Mouse (Mus musculus): Measurements from ENCODE around the gene Arhgef2.

Gene Arhgef2

DNA sequence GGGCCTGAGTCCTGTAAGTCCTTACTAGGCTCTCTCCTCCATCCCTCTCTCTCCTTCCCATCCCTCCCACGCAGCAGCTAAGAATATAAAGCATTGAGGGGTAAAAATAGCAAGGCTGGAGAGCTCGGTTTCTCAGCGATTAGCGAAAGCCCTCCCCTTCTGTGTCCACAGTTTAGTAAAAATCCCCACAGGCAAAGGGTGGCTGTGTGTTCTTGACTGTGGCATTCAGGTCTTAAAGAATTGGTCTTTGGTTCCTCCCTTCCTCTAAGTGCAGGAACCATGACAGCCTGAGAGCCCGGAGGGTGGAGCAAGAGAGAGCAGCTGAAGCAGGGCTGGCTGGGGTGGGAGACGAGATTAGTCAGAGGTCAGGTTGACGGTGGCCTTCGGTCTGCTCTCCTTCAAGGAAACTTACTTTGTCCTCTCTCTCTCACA, 30.8 kb downstream of the Arhgef2 start:
- no peak for DNase-seq (ENCODE audit: extremely low read depth, insufficient read length, low spot score)

DNA sequence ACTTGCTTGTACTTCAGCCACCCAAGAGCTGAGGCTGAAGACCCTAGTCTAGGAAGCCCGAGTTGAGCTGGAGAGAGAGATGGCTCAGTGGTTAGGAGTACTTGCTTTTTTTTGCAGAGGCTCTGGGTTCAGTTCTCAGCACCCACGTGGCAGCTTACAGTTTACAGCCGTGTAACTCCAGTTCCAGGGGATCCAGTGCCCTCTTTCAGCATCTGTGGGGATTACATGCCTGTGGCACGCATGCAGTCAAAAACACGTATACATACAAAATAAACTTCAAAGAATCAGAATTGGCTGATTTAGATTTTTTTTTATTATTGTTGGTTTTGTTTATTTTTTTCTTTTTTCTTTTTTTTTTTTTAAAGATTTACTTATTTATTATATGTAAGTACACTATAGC, 31.4 kb downstream of the Arhgef2 start:
- DNase-seq (ENCODE audit: extremely low read depth, insufficient read length, low spot score) = no peak

DNA sequence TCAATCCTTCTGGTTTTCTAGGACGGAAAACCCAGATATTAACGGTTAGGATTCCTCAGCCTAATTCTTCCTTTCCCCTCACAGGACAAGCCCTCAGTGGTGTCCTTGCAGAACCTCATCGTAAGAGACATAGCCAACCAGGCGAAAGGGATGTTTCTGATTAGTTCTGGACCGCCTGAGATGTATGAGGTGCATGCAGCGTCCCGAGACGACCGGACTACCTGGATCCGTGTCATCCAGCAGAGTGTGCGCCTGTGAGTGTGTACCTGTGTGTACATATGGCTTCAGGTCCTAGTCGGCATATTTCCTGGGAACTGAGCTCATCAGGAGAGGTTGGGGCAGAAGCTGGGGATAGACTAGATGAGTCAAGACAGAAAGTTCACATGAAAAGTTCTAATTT, 33.5 kb downstream of the Arhgef2 start:
- DNase-seq (ENCODE audit: extremely low read depth, insufficient read length, low spot score) = no peak

DNA sequence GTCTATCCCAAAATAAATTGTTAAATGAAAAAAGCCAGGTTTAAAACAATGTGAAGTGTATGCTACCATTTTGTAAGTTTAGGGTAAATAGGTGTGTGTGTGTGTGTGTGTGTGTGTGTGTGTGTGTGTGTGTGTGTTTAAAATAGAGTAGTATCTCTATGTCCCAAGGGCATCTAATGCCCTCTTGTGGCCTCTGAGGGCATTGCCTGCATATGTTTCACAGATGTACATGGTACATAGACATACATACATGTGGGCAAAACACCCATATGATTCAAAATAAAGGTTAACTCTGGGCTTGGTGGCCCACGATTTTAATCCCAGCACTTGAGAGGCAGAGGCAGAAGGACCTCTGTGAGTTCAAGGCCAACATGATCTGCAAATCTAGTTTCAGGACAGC, 34.9 kb downstream of the Arhgef2 start:
- DNase-seq (ENCODE audit: extremely low read depth, insufficient read length, low spot score) = no peak

DNA sequence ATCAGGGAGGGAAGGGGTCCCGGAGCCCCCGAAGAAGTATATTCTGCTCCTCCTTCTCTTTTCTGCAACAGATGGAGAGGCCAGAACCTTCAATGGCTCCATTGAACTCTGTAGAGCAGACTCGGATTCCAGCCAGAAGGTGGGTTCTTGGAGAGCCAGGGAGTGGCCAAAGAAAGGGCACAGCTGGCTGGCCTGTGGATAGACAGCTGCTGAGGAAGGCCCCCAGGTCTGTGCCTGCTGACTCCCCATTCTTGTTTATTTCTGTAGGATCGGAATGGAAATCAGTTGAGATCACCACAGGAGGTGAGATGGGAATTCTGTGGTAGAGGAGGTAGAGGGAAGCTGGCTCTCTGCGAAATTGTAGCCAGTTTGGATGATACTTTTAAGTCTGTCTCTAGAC, 37.3 kb downstream of the Arhgef2 start:
- no peak for DNase-seq (ENCODE audit: extremely low read depth, insufficient read length, low spot score)

DNA sequence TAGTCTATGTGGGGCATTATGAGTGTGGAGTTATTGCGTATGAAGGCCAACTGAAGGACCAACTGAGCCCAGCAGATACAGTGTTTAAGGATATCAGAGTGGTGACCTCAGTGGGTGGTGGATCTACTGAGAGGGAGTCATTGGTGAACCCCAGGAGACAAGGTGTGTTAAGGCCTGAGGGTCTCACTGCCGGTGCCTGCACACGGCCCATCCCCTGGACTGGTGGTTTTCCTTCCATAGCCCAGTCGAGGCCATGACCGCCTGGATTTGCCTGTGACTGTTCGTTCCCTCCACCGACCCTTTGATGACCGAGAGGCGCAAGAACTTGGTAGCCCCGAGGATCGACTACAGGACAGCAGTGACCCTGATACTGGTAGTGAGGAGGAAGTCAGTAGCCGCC, 40.2 kb downstream of the Arhgef2 start:
- DNase-seq (ENCODE audit: extremely low read depth, insufficient read length, low spot score) = no peak

DNA sequence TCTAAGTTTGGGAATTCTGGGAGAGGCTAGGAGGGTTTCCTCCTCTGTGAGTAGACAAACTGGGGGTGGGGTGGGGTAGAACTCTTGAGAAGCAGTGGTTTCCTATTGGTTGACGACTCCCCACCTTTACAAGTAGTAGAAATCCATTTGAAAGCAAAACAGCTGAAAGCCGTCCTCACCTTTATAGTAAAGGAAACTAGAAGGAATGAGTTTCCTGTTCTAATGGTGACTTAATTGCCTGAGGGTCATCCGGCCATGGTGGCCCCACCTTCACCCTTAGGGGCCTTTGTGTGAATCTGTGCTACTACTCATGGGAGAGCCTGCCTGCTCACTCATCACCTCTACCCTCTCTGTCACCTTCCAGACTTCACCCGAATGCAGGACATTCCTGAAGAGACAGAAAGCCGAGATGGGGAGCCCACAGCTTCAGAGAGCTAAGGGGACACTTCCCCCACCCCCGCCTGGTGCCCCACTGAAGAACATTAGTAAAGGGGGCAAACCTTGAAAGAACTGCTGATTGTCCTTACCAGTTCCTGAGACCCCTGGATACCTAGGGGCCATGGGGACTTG, 40.7 kb downstream of the Arhgef2 start:
- no peak for DNase-seq (ENCODE audit: extremely low read depth, insufficient read length, low spot score)

DNA sequence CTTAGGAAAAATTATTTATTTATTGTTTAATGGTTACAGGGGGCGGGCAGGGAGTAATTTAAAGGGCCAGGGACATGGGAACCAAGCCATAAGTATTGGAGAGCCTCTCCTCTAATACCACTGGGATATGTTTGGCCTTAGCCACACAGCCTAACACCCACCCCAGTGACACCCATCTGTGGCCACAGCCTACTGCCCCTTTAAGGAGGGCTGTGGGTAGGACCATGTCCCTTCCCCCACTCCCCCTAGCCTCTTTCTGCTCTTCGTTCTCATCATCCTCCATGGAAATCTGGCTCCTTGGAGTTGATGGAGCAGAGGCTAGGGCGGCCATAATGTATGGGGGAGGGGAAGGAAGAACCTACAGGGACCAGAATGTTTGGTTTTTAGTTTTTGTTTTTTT, 41.3 kb downstream of the Arhgef2 start:
- no peak for DNase-seq (ENCODE audit: extremely low read depth, insufficient read length, low spot score)

DNA sequence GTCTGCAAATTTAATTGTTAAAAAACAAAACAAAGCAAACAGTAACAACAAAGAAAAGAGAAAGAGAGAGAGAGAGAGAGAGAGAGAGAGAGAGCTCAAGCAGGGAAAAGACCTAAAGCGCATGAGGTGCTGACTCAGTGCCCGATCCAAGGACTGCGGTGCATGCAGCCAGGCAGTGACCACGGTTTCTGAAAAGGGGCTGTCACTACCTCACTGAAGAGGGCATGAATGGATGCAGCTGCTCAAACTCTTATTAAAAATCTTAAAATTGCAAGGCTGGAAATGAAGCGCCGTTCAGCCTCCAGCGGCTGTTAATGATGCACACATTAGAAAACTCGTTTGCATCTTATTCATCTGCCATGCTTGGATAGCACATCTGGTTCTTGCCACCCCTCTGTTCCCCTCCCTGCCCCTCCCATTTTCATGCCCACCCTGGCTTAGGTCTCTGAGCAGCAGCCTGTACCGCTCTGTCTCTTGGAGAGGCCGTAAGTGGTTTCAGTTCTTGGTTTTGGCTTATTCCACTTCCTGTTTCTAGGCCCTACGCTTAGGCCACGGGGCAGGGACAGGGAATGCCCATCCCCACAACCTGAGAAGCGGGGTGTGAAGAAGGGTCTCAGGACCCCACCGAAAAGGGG, 42.1 kb downstream of the Arhgef2 start:
- DNase-seq (ENCODE audit: extremely low read depth, insufficient read length, low spot score) = no peak

DNA sequence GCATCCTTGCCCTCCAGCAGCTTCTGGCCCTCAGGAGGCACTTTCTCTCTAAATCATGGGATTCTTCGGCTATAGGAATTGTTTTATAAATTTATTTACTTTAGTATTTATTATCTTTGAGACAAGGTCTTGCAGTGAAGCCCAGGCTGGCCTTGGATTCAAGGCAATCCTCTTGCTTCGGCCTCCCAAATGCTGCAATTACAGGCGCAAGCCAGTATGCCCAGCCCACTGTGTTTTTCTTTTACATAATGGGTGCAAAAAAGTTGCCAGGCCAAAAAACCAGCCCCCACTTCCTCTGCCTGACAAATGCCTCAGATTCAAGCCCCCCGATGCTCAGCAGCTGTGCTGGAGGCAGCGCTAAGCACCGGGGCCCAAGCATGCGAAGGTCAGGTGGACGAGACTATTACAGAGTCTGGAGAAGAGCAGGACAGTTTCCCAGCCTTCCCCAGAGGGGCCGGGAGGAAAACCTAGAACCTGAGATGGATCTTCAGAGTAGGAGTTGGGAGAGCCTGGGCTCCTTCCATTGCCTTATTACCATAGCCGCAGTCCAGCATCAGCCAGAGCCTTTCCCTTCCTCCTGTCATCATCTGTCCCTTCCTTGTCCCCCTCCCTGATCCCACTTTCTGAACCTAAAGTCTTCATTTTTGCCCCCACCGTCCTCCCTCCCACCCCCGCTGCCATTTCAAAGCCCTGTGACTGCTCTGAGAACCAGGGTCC, 42.8 kb downstream of the Arhgef2 start:
- no peak for DNase-seq (ENCODE audit: extremely low read depth, insufficient read length, low spot score)

DNA sequence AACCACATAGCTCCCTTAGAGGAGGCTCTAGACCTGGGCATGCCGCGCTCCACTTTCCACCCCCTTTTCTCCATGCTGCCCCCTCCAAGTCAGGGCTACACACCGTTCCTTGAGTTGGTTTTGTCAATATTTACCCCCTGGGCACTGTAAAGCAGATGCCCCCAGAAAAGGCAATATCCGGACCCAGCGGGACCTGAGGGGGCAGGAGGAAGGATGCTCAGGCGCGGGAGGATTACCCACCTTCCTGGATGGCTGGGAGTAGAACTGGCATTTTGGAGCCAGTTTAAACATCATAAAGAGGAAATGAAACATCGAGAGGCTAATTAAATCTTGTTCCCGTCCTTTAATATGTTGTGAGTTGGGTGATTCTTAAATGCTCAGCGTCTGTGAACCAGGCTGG, 43.4 kb downstream of the Arhgef2 start:
- no peak for DNase-seq (ENCODE audit: extremely low read depth, insufficient read length, low spot score)

DNA sequence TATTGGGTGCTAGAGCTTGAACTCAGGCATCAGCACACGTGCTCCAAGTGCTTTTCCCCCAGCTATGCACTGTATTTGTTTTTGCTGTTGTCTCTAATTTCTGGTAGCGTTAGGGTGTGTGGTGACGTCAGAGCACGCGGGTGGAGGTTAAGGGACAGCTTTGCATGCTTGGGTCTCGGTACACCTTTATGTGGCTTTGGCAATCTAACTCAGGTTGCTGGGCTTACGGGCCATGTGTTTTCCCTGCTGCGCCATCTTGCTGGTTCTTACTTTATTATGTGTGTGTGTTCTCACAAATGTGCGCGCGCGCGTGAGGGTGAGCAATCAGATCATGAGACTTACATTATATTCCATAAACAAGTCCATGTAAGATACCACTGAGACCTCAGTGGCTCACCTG, 44.2 kb downstream of the Arhgef2 start:
- no peak for DNase-seq (ENCODE audit: extremely low read depth, insufficient read length, low spot score)

DNA sequence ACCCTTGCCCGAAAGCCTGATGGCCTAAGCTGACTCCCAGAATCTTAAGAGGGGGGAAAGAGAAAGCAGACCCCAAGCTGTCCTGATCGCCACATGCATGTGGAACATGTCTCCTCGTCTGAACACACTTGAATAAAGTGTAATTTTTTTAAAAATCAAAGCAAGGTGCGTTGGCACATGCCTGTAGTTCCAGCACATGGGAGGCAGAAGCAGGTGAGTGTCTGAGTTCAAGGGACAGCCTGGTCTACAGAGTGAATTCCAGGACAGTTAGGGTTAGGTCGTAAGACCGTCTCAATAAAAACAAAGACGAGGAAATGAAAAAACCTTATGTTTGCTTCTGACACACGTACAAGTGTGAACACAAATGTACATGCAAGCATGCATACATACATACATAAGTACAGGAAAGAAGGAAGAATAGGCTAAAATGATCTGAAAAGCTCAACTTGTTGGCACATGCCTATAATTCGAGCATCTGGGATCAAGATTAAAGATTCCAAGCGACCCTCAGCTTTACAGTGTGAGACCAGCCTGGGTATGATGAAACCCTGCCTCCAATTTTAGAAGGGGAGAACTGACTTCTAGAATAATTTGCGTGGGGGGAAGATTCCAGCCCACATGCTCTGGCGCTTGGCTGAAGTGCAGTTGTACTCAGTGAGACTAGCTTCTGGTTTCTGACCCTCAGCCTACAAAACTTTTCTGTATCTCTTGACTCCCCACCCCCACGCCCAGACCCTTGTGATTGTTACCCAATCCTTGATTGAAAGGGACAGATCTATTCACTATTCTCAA, 45.1 kb downstream of the Arhgef2 start:
- no peak for DNase-seq (ENCODE audit: extremely low read depth, insufficient read length, low spot score)

DNA sequence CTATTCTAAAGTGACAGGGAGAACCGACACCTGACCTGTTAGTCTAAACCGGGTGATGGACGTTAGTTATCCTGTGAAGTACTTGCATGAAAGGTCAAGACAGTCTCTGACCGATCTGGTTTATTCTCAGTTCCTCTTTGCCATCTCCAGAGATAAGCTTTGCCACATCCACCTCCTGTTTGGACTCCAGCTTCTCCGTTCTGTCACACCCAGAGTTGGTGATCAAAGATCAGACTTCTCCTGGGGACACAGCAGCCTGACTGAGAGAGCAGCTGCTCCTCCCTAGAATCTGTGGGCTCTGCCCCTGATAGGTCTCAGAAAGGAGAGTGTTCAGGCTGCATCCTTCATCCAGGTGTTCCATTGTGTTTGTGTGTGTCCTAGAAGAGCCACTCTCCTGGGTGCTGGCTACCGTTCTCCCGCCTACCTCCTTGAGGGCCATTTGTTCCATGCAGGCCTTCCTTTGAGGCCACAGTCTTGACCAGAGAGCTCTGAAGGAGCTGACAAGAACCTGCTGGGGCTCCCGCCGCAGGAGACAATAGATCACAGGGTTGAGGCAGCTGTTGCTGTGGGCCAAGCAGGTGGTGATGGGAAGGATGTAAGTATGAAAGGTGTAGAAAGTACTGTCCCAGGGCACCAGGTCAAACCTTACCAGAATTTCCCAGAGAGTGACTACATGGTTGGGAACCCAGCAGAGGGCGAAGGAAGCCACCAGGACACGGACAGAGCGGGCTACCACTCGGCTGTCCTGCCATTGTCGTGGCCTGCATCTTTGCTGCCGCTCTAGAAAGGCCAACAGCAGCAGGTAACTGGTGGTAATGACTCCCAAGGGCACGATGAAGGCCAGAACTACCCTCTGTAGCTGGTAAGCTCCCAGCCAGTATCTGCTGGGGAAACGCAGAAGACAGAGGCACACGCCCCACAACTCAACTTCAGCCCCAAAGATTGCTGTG, 46.2 kb downstream of the Arhgef2 start:
- DNase-seq (ENCODE audit: extremely low read depth, insufficient read length, low spot score) = no peak

DNA sequence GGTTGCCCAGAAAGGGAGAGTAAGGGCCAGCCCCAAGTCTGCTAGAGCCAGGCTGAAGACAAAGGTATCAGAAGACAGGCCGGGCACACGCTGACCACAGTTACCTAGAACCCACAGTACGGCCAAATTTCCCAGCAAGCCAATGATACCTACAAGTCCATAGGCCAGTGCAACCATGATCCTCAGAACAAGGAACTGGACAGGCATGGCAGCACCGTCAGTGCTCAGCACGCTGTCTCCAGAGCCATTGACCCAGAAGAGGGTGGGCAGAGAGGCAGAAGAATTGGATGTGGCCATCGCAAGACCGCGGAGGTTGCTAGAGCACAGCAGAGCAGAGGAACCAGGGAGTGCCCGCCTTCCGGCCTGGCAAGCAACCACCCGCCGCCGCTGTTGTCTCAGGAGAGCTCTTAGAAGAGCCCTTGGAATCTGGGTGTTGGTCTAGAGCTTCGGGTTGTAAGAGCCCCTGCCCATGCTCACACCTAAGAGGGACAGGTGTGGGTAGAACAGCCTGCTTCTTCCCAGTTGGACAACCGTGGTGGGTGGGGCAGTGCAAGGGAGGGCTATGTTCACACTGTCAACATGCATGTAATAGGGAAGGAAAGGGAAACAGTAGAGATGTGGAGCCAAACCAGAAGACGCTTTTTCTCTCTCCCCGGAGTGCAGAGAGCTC, 47.2 kb downstream of the Arhgef2 start, which contains the start of gene Rxfp4:
Rxfp4 (minus strand) TSS at position 297 of the 670 bp plus-strand sequence.
- no peak for DNase-seq (ENCODE audit: extremely low read depth, insufficient read length, low spot score)

DNA sequence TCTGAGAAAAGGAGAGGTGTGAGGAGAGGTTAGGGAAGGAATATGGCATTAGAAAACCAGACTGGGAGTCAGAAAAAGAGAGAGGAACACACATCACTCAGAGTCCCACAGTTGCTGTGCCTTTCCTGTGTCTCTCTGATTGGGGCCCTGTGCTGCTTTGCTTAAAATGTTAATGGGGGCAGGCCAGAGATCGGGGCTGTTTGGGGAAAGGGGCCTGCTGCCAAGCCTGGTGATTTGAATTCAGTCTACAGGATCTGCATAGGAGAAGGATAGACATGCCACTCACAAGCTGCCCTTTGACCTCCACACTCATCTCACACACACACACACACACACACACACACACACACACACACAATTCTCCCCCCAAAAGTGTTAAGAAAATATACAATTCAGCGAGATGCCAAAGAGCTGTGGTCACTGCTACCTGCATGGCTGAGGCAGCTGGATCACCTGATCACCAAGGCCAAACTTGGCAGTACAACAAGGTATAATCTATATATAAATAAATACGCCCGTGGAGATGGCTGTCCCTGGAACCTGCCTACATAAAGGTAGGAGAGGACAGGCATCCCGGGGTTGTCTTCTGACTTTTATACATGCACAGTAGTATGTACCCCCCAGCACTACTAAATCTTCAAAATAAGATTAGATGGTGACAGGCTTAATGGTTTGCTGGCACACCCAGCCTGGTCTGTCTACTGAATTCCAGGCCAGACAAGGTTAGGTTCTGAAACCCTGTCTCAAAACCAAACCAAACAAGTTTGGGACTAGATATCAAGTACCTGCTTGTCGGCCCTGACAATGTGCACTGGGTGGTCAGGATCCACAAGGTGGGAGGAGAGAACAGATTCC, 48.0 kb downstream of the Arhgef2 start:
- no peak for DNase-seq (ENCODE audit: extremely low read depth, insufficient read length, low spot score)

DNA sequence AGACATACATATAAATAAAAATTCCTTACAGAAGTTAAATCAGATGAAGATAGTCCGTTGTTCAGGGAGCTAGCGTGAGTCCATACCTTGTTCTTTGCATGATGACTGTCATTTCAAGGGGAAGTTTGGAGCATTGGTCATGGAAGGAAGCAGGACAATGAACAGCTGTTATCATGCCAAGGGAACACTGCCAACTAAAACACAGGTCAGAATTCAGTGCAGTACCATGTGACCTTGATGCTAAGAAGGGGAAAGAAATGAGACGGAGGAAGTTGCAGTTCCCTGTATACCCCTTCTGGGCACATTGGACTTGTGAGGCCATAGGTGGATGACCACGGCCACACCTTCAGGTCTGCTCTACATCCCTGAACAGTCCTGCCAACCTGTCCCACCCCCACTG, 48.9 kb downstream of the Arhgef2 start:
- no peak for DNase-seq (ENCODE audit: extremely low read depth, insufficient read length, low spot score)

DNA sequence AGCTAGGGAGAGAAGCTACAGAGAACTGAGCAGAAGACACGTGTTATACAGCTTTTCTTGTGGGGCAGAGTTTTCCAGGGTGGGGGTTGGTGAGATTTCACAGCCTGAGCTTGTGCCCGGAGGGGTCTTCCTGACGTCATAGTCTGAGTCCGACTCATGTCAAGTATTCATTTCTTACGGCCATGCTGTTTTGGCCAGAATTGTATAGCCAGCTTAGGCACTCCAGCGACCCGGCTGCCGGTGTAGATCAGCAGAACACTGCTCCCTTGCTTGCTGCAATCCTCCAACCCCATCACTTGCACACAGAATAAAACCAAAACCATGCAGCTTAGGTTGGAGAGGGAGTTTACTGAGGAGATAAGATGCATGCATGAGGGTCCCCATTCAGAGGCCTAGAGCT, 49.9 kb downstream of the Arhgef2 start:
- DNase-seq (ENCODE audit: extremely low read depth, insufficient read length, low spot score) = no peak
